Mouse (Mus musculus): ENCODE measurements around the gene Lpin2.

The Lpin2 gene

GRCm38 (mm10) chr17:71294570-71294969 is 112.2 kb downstream of the Lpin2 start:
- DNase-seq (ENCODE audit: low read depth, low spot score): no peak

All from CD4-positive, CD25-positive, alpha-beta regulatory T cell, adult 2 months (primary cell).